Mouse (Mus musculus) gastrocnemius, postnatal 36 days (tissue): ENCODE measurements at regions not wholly inside any gene's neighbourhood (a gene's known extent, or its start where the extent isn't known, plus 50 kb on each side); places are given as distances from the start of the nearest gene placed in this dataset.

Experiments
- DNase-seq, 2 experiments: peaks; one replicate each; pipeline ENCODE4 v3.0.0; 2022
- intact Hi-C: fragments of 180-260 bp; cut with DNase I; formaldehyde crosslinking; loops from one replicate; pipeline ENCODE4 v1.15.1; 2025

DNA sequence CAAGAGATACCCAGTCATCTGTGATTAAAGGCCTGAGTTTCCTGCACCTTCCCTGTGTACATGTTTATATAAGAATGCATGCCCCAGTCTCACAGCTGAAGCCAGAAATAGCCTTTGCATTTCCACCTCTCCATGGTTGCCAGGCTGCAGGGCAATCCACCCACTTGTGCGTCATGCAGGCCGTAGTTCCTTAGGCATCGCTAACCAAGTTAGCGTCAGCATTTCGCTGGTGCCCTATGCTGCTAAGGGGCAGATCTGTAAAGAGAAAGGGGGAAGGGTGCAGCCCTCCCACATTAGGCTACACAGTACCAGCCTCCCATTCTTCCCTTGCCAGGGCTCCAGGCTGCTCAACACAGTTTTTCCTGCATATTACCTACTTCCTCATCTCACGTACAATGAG lies 155.6 kb upstream of the Actbl2 start:
- no peak for DNase-seq
- intact Hi-C loops, result no loop called here

DNA sequence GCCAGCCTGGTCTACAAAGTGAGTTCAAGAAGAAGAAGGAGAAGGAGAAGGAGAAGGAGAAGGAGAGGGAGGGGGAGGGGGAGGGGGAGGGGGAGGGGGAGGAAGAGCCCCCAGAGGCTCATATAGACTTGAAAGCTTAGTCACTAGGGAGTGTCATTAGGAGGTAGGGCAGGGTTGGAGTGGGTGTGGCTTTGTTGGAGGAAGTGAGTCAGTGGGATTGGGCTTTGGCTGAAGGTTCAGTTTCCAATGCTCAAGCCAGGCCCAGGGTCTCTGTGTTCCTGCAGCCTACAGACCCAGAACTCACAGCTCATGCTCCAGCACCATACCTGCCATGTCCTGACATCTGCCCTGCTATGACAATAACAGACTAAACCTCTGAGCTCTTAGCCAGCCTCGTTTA lies 154.4 kb upstream of the Actbl2 start:
- DNase-seq, result no peak
- intact Hi-C loops, result no loop called here

DNA sequence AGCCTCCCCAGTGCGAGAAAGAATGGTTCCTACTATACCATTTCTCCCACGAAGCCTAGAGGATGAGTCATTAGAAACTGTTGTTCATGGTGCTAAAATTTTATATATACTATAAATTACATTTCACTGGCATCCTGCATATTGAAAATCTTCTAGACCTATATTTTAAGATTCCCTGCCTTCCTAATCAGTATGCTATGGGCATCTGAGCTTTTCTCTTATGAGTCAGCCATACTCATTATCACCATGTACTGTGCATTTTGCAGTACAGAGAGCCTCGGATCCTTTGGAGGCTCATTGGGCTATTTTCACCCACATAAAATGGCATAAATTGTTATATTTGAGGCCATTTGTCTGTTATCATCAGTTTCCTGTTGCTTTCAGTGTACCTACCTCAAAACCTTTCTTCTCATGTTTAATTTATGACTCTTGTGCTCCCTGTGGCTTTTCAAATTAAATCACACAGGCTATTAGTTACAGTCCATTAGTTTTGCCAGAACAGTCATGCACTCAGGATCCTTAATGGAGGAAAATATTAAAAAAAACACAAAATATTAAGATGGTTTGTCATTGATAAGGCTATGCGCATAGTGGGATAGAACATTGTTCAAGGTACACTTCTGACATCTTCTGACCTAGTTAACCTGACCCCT lies 150.1 kb upstream of the Actbl2 start:
- intact Hi-C loops, result no loop called here
- DNase-seq, result no peak

DNA sequence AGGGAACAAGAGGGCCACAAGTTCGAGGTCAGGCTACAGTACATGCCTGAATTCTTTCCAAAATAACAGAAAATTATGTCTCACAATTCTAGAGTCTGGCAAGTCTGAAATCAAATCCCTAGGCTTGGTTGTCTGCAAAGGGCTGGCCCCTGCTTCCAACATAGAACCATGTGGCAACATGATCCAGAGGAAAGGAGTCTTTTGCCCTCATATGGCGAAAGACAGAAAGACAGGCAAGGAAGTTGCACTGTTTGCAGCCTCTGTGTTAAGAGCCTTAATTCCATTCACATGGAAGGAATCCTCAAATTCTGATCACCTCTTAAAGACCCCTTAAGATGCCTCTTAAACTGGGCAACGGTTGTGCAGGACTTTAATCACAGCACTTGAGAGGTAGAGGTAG lies 123.7 kb upstream of the Actbl2 start:
- no peak for DNase-seq
- intact Hi-C loops, result no loop called here

DNA sequence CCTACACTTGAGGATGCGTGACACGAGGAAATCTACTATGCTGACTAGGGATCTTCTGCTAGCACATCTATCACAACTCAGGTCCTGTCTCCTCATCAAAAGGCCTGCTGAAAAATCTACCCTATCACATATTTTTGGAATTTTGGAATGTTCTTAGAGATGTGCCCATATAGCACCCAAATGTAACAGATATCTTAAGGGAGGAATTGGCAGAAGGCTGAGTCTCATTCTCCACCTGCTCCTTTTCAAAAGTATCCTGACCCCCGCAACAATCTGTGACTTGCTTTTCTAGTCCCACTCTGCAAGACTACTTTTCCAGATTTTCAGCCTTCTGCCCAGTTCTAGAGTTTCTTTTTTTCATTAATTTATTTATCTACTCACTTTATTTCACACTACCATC lies 118.4 kb upstream of the Actbl2 start:
- no peak for DNase-seq
- intact Hi-C loops, result no loop called here

DNA sequence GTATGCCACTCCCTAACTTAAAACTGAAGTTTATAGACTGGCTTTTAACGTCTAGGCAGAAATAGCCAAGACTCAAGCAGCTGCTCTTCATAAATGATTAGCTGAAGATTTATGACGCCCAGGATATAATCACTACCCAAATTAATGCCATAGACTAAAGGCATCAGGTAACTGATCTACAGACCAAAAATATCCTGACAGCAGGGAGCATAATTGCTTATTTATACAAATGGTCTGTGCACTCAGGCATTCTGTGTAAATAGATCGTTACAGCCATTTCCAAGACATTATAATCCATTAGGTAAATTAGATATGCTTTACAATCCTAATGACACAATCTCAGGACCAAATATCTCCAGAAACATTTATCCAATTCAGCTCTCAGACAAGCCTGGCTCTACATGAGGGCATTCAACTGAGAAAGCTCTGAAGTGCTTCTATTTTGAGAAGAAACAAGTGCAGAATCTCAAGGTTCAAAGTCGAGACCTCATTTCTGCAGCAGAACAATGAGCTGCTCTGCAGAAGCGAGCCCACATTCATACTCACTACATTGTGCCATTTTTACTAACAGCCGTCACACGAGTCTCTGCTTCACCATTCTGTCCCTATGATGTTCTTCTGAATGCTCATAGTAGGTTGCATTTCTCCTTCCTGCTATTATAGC lies 111.9 kb upstream of the Actbl2 start:
- DNase-seq, result no peak
- intact Hi-C loops, result no loop called here

DNA sequence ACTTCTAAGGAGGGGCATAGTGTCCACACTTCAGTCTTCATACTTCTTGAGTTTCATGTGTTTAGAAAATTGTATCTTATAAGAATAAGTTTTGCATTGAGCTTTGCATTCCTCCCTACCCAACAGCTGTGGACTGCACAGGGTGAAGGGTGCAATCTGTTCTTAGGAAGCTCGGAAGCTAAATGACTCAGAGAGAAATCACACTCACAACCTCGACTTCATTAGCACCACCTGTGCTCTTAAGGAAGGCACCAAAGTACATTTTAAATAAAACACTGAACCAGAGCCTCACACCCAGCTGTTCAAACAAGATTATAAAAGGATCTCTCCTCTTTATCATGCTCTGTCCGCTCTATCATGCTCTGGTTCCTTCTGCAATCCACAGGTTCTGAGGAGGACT lies 110.1 kb upstream of the Actbl2 start:
- intact Hi-C loops, result no loop called here
- no peak for DNase-seq

DNA sequence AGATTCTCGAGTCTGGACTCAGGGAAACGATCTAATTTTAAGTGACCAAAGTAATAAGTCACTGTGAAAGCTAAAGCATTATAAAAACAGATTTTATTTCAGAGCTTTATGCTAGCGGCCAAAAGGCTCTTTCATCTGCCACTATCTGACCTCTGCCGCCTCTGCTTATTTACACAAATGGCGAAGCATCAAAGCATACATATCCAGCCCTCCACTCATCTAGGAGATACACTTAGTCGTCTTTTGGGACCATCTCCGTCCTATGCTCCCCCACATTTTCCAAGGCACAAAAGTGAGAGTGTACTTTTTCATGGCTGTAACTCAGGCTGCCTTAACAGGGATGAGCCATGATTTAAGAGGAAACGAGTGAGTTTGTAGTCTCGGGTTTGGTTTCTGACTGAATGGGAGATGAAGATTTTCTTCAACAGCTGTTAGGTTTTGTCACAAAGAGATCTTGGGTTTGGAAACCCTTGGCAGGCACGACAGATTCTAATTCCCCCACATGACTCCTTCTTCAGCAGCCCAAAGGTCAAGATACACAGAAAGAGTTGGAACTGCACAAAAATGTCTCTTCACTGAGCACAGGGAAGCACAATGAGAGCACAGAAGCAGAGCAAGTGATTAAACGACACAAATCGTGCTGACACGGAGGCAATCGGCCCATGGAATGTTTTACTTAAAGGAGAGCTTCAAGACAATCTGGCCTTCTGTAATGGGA lies 96.7 kb upstream of the Actbl2 start:
- intact Hi-C loops, result no loop called here
- DNase-seq, result no peak

DNA sequence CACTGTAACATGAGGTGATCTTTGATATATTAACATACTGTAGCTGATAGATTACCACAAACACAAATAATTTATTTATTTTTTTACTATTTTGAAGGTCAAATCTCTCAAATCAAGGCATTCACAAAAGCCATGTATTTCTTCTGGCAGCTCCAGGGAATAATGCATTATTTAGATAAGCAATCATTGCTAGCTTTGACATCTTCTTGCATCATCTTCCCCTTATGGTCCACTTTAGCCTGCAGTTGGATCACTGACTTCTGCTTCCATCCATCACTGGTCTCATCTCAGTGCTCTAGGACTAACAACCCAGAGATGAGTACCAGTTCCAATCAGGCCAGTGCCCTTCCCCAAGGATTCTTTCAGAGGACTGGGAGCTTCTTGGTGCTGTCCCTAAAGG lies 95.3 kb upstream of the Actbl2 start:
- no peak for DNase-seq
- intact Hi-C loops, result no loop called here

DNA sequence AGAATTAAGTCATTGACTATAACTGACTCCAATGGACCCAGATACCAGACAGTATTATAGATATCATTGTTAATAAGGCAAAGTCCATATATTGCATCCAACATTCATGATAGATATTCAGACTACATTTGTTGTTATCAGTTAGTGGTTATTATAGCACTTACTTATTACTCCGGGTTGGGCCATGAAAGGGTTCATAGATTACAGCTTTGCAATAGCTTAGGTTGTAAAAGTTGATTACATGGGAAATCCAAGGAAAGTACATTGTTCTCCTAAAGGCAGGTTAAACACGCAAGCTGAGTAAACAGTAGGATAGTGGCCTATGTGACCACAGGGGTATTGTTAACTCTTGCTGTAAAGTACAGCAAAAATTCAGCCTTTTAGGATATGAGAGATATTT lies 89.3 kb upstream of the Actbl2 start:
- intact Hi-C loops, result no loop called here
- DNase-seq, result no peak

DNA sequence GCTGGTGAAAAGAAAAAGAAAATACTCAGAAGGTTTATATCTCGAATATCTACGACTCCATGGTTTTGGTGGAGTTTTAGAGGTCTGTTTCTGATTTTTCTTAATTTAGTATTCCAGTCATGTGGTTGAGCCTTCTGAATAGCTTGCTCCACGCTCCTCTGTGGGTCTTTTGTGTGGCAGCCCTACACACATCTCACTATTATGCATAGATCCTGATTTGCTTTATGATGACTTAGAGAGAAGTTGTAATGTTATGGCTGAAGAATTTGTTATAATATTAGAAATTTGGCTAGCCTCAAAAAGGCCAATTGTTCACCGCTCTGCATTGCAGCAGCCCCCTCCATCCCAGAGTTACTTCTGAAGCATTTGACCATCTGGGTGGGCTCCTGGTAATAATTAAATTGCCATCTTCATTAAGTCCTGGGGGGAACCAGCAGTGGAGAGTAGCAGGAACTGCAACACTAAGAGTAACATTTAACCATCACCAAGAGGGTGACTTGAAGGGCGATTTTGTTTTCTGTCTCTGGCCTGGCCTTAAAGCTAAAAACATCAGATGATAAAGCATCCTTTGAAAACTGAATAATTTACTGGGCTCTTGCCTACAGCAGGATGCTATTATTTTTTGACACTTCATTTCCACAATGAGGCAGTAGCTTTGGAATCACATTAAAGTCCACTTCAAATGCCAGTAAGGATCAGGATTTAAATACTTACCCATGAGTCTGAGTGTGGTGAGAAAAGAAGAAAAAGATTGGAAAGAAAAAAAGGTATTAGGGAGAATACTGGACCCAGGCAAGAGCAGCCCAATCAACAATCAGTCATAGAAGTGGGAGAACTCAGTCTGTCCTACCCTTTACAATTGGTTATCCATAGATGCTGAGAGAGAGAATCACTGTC lies 84.3 kb upstream of the Actbl2 start:
- DNase-seq, result no peak
- intact Hi-C loops, result no loop called here

DNA sequence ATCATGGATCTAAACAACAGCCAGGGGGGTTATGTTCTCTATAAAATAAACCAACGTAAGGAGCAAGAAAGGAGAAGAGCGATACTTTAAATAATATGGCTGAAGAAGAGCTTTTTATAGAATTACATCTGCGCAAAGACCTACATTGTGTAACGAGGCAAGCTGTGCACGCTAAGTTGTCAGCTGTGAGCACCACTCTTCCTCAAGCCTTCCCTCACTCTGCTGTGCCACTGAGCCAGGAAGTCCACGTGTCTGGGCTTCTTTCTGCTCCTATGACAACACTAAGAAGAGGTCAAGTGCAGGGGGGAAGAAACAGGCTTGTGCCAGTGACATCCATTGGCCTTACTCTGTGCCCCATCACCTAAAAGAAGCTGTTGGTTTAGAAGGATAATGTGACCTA lies 75.6 kb upstream of the Actbl2 start:
- intact Hi-C loops, result no loop called here
- no peak for DNase-seq

DNA sequence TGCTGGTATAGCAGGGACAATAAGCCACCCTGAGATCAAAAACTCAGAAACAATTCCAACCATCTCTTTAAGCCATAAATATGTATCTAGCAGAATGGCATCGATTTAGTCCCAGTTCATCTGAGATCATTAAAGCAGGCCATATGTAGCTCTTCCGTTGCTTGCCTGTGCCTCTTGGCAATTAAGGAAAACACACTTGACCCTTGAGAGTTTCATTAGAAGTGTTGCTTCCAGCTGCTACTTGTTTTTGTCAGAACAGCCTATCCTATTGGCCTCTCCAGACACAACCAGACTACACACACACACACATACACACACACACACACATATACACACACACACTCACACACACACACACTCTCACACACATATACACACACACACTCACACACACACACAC lies 71.5 kb upstream of the Actbl2 start:
- no peak for DNase-seq
- intact Hi-C loops, result no loop called here

DNA sequence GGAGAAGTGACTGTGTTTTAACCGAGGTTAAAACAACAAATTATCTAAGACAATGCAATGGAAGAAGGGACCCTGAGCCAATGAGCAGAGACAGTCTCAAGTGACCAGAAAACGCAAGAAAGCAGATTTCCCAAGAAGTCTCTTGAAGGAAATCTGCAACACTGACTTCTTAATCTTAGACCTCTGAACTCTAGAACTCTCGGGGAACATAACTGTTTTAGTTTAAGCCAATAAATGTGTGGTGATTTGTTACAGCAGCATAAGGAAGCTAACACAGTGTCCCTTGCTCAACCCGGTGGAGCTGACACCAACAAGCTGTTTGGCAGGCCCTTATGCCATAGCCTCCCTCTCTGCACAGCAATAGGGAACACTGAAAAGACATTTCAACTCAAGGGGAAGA lies 69.0 kb upstream of the Actbl2 start:
- intact Hi-C loops, result no loop called here
- DNase-seq, result no peak

DNA sequence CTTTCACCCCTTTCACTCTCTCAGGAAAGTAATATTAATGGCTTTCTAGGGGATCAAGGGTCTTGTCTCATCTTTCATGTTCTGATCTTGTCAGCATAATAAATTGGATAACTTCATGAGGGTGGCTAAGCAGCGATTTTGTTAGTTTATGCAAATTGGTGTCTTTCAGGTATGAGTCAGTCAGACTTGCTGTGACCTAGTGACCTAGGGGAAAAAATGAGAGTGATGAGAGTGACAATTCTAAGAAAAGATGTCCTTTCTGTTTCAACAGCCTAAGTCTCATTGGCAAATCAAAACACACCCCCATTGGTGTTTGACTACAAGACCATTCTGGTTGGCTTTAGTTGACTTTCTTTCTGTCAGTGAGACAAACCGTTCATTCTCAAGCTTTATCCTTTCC lies 68.0 kb upstream of the Actbl2 start:
- intact Hi-C loops, result no loop called here
- no peak for DNase-seq

DNA sequence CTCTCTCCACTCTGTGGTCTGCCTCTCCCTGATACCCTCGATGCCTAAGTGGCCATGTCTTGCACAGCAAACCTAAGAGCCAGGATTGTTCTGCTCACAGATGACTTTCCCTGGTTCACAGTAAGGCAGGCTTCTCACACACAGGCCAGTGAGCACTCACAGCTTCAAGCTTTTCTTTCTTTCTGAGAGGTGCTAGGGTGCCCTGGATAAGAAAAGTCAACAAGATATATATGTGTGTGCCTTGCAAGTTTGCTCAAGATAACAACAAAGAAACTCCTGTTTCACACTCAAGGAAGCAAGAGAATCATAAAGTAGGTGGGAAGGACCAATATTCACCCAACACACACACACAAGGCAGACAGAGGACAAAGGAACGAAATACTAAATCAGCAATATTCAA lies 60.9 kb upstream of the Actbl2 start:
- no peak for DNase-seq
- intact Hi-C loops, result no loop called here

DNA sequence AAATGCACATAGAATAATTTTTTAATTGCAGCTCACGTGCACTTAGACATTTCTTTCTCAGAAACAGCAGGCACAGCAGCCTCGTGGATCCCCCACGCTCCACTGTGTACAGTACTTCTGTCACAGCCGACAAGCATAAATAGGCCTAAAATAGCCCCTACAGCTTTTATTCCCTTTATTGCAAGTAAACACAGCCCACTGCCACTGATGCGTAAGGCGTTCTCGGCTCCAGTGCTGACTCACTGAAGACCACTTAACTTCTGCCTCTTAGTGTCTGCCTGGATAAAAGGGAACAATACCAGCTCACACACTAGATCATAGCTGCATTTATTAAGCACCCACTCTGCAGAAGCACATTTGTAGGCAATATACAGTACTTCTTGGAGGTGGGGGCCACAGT lies 60.5 kb upstream of the Actbl2 start:
- intact Hi-C loops, result no loop called here
- no peak for DNase-seq

DNA sequence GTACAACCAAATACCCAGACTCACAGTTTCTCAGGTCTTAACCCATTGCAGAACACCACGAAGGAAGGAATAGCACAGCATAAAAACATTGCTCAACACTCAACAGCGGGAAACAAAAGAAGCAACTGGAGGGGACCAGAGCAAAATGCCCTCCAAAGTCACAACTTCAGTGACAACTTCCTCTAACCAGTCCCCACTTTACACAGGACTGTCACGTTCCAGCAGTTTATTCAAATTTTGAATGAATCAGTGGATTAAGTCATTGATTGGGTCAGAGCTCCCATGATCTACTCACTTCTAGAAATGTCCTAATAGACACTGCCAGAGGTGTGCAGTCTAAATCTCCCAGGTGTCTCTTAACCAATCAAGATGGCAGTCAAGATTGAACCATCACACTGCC lies 53.3 kb upstream of the Actbl2 start:
- no peak for DNase-seq
- intact Hi-C loops, result no loop called here

DNA sequence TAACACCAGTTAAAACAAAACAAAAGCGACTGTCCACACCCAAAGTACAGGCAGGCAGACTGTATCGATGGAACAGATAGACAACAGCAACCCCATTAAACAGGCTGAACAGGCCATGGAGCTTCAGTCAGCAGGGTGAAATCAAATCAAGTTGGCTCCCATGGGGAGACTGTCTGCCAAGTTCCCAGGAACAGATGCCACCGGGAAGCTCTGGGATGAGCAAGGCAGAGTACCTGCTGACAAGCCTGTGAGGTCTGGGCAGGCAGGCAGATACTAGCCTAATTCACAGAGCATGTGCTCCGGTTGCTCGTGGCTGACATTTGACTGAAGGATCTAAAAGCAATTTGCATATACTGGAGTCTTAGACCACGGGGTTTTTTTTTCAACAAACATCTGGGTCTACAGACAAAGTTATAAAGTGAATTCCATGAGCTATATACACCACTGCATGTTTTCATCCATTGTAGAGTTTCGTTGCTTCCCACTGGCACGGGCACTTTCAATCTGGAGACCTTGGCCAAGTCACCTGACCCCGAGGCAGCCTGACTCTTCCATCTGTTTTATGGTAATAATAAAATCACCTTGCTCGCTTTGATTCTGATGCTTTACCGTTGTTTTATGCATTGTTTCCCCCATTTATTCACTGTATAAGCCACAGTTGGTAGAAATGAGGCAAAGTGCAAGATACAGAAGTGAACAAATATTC lies 50.1 kb upstream of the Actbl2 start:
- DNase-seq, result peak in 1 of 2 experiments; percentile 21
- intact Hi-C loops, result no loop called here
